Mouse (Mus musculus): ENCODE measurements around the gene Dzip3.

The Dzip3 gene

DNA sequence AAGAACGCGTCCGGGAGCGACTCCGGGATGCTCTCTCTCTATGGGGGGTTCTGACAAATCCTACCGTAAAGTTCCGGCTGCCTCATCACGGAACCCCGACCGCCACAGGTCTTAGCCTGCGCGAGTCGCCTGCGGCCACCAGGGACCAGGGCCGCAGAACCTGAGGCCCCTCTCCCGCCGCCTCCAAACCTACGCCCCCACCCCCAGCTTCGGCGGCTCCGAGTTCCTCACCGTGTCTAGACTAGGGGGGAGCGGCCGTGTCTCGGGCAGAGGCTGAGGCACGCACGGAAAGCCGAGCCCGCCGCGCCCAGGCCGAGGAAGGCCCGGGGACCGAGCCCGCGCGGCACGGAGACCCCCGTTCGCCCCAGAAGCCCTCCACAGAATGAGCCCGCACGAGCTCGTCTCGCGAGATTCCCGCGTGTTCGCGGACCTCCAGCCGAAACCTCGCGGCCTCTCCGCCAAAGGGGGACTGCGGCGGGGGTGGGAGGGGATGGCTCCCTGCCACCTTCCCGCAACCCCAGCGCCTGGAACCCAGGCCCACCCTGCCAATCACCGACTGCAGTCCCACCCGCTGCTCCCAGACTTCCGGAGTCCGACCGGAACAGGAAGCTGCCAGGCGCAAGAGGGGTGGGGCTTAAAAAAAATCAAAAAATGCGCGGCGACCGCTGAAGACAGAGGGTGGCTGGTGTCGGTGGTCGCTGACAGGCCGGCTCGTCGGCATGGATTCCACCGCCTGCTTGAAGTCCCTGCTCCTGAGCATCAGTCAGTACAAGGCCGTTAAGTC lies at the start of gene Dzip3, which contains the start of gene Cip2a:
Gene Dzip3 (minus strand): TSS at position 607 of the 784 bp plus-strand sequence.
Gene Cip2a (plus strand): TSS at position 627 of the 784 bp plus-strand sequence.
- in situ Hi-C loops (cut with MboI, MseI) = loop anchor here (10.0 kb wide), 1 partner anchor 501 kb away; no protein-coding TSS in a partner anchor

DNA sequence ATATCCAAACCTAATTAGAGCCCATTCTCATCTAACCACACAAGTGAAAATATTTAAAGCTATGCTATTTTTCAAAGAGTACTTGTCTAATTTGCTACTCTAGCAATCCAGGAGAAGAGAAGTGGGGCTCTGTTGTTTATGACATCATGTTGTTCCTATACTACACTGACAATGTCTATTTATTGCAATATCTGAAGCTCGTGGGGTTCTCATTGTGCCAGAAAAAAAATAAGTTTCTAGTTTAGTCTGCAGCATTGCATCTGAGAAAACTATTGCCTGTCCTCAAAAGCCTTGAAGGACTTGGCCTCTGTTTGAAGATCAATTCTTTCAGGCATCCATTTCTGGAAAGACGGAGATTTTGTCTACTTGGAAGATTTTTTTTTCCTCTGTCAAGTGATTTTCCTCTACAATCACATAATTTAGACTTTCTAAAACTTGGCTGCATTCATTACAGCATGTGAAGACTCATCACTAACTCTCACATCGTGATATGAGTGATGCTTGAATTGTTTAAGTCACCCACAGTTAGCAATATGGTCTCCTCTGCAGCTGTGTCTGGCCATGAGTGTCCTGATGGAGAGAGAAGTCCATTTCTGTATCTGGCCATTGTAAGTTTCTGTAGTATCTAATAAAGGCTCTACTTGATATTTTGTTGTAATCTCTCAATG lies 46.7 kb upstream of the Dzip3 start:
- in situ Hi-C loops (cut with MboI, MseI) = no loop called here

DNA sequence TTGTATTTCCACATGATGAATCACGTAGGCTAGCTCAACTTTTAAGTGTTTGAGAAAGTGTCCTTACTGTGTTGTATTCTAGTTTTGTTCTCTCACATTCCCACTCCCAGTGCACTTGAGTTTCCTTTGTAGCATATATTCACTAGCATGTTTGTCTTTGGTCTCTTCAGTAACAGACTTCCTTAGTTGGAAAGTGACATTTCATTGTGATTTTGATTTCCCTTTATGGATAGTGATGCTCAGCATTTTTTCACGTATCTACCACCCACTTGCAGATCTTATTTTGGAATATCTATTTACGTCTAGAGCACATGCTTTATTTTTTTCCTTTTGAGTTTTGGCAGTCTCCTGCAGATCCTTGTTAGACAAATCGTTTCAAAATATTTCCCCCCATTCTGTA lies 43.8 kb upstream of the Dzip3 start:
- in situ Hi-C loops (cut with MboI, MseI) = no loop called here

- in situ Hi-C loops (cut with MboI, MseI) = no loop called here
Observed at GRCm38 (mm10) chr16:49035852-49036251, 41.9 kb upstream of the Dzip3 start.

DNA sequence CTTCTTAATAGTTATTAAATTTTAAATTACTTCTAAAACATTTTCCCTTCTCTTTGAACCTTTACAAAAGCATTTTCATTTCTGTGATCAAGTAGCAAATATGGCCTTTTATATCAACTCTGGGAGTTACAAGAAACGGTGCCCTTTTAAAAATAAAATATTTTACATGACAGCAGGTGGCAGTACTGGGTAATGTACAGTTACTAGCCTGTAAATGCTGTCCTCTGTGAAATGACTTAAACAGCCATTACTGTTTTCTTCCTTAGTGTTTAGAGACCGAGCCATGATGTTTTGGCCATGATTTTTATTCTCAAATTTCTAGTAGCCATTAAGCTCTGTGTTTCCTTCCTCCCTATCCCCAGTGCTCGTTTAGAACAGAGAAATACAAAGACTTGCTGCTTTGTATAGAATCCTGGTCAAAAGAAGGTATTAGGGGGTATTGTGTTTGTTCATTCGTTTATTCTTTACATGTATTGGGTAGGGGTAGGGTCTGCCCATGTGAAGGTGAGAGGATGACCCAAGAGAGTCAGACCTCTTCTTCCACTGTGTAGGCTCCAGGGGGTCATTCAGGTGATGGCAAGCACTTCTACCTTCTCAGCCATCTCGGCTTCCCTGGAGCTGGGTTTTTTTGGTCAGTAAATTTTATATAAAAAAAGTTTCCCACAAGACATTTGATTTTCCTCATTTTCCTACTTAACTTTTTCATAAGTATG lies 22.8 kb upstream of the Dzip3 start:
- in situ Hi-C loops (cut with MboI, MseI) = loop anchor here (25.0 kb wide), 1 partner anchor 871 kb away; no protein-coding TSS in a partner anchor

GRCm38 (mm10) chr16:49004151-49004550 lies 10.2 kb upstream of the Dzip3 start:
- in situ Hi-C loops (cut with MboI, MseI) = loop anchor here (25.0 kb wide), 1 partner anchor 883 kb away; no protein-coding TSS in a partner anchor

- in situ Hi-C loops (cut with MboI, MseI) = loop anchor here (10.0 kb wide), 1 partner anchor 500 kb away; no protein-coding TSS in a partner anchor
Observed at GRCm38 (mm10) chr16:48994343-48994693, 353 bp upstream of the Dzip3 start.

DNA sequence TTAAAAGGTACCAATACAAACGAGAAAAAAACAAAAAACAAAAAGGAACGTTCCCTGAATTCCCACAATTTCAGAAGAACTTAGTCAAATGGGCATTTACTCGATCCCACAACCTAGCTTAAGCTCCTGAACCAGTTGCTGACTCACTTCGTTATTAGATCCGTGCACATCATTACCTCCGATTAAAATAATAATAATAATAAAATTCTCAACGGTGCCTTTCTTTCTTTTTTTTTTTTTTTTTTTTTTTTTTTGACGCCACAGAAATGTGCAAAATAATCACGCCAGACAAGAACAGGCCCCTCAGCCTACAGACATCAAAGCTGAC lies 770 bp downstream of the Dzip3 start:
- in situ Hi-C loops (cut with MboI, MseI) = loop anchor here (10.0 kb wide), 1 partner anchor 502 kb away; no protein-coding TSS in a partner anchor

DNA sequence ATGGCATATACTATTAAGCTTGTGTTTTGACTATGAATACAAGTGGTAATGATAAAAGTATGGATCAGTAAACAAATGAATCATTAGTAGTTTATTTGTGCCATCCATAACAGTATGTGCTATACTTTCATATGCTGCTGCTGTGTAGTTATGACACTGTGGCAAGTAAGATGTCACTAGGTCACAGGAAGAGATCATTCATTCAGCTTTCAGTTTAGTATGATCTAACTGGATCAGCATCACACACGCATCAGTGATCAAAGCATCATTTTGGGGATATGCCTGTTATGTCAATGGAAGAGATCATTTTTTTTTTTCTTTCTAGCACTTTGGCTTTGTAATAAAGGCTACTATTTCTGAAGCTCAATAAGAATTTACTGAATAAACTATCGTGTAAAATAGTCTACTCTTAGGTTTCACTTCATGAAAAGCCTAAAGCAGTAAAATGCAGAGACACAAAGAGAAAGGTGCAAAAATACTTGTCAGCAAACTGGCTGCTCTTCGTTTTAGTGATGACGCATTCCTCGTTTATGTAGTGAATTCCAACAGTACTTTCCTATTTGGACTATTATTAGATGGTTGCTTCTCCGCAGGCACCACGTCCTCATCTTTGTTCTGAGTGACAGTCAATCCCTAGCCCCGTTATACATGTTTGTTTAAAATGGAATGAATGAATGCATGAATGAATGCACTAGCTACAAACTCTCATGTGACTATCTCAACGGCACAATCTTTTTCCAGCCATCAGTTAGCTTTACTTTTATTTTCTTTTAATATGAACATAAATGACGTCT lies 1.3 kb downstream of the Dzip3 start:
- in situ Hi-C loops (cut with MboI, MseI) = loop anchor here (10.0 kb wide), 1 partner anchor 502 kb away; no protein-coding TSS in a partner anchor

DNA sequence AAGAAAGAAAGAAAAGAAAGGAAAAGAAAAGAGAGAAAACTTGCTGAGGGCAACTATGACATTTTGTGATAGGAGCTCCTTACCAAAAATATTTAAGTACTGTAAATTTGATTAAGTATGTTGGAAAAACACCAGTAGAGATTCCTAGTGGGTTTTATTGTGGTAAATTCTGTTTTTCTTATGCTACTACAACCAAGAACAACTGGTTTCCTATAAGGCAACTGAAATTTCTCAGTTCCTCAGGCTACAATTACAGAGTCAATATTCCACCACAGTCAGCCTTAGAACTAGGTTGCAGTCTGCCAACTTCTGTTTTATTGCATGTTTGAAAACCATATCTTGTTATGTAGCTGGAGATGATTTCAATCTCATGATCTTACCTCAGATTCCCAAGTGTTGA lies 4.3 kb downstream of the Dzip3 start:
- in situ Hi-C loops (cut with MboI, MseI) = loop anchor here (10.0 kb wide), 1 partner anchor 505 kb away; no protein-coding TSS in a partner anchor

- in situ Hi-C loops (cut with MboI, MseI) = no loop called here
Observed at GRCm38 (mm10) chr16:48985034-48985627, 8.8 kb downstream of the Dzip3 start.

DNA sequence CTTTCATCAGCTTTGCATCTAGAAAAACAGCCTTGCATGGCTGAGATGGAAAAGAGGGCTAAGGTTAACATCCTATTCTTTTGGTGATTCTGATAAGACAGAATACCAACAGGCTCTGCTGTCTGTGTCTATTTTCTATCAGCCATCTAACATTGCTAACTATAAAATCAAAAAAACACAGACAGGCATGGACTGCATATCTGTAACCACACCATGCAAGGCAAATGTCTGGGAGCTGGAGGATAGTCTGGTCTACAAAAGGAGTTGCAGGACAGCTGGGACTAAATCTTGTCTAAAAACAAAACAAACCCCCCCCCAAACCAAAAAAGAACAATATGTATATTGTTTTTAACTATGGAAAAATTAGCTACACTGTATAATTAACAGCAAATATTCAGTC lies 14.0 kb downstream of the Dzip3 start:
- in situ Hi-C loops (cut with MboI, MseI) = no loop called here

DNA sequence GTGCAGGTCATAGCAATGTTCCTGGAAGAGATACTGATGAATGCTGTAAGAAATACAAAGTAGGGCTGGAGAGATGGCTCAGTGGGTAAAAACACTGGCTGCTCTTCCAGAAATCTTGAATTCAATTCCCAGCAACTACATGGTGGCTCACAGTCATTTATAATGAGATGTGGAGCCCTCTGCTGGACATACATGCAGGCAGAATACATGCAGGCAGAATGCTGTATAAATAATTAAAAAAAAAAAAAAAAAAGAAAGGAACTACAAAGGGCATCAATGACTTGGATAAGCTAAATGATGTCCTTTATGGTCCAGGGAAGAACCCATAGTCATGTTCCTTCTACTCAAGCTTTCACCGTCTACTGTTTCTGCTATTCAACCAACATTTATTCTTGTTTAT lies 20.4 kb downstream of the Dzip3 start:
- in situ Hi-C loops (cut with MboI, MseI) = no loop called here

GRCm38 (mm10) chr16:48972996-48973395 lies 21.0 kb downstream of the Dzip3 start:
- in situ Hi-C loops (cut with MboI, MseI) = no loop called here

- in situ Hi-C loops (cut with MboI, MseI) = no loop called here
Observed at GRCm38 (mm10) chr16:48941805-48942204, 52.2 kb downstream of the Dzip3 start.

DNA sequence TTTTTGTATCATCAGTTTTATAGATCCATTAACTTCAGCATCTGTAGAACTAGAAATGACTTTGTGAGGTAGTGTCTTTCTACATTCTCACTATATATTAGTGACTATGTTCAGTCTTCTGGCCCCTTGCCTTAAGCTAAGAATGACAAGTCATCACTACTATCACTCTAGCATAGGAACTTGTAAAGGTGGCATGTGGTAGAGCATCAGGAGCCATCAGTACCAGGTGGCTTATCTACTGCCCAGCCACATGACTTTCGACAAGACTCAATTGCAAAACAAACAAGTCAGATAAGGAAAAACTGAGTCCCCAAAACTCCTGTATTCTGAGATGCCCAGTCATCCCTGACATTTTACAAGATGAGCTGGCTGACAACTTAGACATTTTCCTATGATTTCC lies 70.2 kb downstream of the Dzip3 start:
- in situ Hi-C loops (cut with MboI, MseI) = no loop called here

- in situ Hi-C loops (cut with MboI, MseI) = loop anchor here (10.0 kb wide), 1 partner anchor 1058 kb away; no protein-coding TSS in a partner anchor
Observed at GRCm38 (mm10) chr16:48913206-48913605, 80.8 kb downstream of the Dzip3 start.

GRCm38 (mm10) chr16:48911184-48911583 lies 82.8 kb downstream of the Dzip3 start:
- in situ Hi-C loops (cut with MboI, MseI) = loop anchor here (10.0 kb wide), 1 partner anchor 1056 kb away; no protein-coding TSS in a partner anchor

DNA sequence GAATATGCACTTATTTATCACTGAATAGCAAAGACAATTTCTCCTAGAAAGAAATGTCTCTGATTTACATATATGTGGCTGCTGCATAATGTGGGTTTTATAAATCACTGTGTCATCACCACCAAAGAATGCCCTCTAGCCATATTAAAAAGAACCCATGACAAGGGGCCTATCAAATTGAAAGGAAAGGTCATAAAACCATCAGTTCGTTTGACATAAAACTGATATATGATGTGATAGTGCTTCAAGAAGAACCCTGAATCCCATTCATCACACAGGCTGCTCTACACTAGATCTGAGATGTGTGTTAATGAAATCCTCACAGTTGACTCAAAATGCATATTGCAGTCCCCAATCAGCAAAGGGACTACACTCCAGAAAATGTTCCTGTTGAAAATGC lies 94.1 kb downstream of the Dzip3 start:
- in situ Hi-C loops (cut with MboI, MseI) = no loop called here

DNA sequence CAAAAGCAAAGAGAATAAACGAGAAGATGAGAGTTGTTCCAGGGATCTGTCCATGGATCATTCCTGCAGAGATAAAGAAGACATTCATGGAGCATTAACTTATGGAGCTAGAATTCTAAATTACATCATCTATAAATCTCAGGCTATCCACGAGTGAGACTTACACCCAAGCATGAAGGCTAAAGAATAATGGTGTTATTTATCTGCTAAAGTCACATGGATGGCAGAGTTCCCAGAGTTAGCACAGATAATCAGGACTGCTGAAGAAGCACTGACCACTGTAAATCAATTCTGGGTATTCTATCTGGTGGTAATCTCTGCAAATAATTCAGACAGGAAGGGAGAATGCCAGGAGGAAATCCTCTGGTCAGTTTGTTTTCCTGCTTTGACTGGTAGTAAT lies 103.2 kb downstream of the Dzip3 start:
- in situ Hi-C loops (cut with MboI, MseI) = no loop called here
